Mouse (Mus musculus) CH12F3 (cell line): ENCODE measurements around the gene Prss27.
"Not testable (repeated sequence)": the region's sequence is repeated elsewhere in the genome, so short reads cannot be mapped to it uniquely, and the experiment has no call there.

ENCODE experiments used
- in situ Hi-C: fragments of 300-500 bp; cut with MboI; formaldehyde crosslinking; loops from 2 replicates; pipeline ENCODE4 v1.14.3; 2020; ENCODE audit warnings: low sequenced_read_pairs

Prss27 gene

DNA sequence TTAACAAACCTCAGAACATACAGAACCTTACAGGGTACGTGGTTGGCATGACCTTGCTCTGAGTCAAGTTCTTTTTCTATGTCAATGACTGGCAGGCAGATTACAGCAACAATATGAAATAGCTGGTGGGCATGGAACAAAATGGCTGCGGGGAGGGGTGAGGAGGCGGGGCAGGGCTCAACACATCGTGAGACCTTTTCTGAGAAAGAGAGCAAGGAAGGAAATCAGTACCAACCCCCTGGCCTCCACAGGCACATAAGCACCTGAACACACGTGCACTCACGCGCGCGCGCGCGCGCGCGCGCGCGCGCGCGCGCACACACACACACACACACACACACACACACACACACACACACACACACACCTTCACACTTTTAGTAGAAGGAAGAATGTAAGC lies 7.4 kb upstream of the Prss27 start:
- in situ Hi-C loops: no loop called here

DNA sequence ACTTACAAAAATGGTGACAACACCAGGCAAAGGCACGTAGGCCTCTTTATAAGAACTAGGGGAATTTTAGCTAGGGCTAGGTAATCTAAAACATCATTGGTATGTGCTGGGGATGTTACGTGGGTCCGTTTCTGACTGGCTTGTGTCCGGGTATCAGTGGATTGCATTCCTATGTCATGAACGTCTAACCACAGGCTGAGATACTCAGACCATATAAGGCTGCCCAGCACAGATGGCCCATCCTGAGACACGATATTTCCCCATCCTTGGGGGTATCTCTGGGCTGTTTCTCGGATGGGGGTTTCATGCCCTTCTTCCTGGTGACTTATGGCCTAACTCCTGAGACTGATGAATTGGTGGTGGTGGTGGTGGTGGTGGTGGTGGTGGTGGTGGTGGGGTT lies 2.9 kb upstream of the Prss27 start:
- in situ Hi-C loops: no loop called here

GRCm38 (mm10) chr17:24036954-24037353 lies 990 bp upstream of the Prss27 start:
- in situ Hi-C loops: no loop called here

- in situ Hi-C loops: no loop called here
Measured at GRCm38 (mm10) chr17:24037360-24037759, 584 bp upstream of the Prss27 start.

DNA sequence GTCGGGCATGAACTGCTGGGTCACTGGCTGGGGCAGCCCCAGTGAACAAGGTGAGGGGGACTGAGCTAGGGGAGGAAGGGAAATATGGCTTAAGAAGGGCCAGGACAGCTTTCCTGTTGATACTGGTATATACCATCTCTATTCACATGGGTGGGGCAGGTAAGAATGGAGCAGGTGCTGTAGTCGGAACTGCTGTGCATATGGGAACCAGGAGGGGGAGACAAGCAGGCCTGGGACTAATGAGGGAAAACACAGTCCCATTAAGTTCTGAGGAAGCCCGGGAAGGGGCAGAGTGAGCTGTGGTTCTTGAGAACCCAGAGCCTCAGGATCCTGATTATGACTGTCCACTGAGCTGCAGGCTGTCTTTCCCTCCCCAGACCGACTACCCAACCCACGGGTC lies 6.5 kb downstream of the Prss27 start:
- in situ Hi-C loops: no loop called here

DNA sequence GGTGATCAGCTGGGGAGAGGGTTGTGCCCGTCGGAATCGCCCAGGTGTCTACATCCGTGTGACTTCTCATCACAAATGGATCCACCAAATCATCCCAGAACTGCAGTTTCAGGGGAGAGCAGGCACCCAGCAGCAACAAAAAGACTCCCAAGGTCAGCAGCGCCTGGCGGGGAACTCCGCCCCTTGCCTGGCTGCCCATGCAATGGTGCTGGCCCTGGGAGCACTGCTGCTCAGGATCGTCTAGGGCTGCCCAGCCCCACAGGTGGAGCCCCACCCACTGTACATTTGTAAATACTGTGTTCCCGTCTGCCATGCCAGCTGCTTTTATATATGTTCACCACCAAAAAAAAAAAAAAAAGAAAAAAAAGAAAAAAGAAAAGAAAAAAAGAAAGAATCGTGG lies 7.7 kb downstream of the Prss27 start:
- in situ Hi-C loops: no loop called here

- in situ Hi-C loops: no loop called here
Measured at GRCm38 (mm10) chr17:24046026-24046425, 8.1 kb downstream of the Prss27 start.

DNA sequence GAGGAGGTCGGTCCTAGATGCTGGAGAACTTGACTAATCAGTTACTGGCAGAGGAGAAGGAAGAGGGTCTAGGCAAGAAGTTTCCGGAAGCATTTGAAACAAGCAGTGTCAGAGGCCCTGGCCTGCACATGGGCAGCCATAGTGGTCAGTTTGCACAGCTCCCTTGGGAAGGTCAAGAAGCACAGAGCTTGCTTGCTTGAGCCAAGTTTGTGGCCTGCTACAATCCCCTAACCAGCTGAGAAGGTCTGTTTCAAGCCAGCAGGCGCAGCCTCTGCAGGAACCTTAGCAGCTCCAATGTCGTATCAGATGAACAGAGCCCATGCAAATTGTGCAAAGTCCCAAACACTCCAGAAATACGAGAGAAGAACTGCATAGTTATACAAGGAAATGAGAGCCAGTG lies 10.1 kb downstream of the Prss27 start:
- in situ Hi-C loops: no loop called here

- in situ Hi-C loops: no loop called here
Measured at GRCm38 (mm10) chr17:24049008-24049407, 11.1 kb downstream of the Prss27 start.

DNA sequence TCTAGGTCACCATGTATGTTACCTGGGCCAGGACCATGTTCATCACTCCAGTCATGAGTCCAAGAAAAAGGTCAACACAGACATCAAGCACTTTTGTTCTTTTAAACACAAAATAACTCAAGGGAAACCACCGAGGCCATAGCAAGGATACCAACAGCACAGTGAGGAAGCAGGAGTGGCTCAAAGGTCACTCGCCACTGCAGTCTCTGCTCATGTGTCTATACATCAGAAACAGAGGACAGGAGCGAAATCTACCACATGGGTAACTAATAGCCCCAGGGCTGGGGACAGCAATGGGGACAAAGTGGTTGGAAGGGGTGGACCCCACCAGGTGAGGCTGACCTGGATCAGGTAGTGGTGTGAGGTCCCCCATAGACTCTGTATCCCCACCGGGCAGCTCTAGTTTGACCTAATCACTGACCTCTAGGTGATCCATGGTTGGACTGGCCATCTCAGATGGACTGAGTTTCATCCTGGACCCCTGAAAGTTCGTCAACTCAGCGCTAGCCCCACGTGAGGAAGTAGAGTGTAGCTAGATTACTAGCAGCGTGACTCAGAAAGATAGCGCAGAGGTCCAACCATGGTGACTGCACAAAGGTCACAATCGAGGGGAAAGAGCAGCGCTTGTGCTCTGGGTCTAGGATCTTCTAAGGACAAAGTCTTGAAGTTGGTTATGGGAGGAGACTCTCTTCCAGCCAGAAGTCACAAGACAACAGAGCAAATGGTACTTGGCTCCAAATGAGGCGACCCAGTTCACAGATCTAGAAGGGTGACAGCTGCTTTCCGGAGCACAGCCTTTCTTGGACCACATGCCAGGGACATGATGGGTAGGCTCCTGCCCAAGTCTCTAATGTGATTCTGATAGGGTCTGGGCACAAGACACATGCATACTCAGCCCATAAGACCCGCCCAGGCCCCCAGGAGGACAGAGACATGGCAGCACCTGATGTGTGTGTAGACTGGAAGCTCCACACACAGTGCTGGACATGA lies 19.0 kb downstream of the Prss27 start:
- in situ Hi-C loops: no loop called here

DNA sequence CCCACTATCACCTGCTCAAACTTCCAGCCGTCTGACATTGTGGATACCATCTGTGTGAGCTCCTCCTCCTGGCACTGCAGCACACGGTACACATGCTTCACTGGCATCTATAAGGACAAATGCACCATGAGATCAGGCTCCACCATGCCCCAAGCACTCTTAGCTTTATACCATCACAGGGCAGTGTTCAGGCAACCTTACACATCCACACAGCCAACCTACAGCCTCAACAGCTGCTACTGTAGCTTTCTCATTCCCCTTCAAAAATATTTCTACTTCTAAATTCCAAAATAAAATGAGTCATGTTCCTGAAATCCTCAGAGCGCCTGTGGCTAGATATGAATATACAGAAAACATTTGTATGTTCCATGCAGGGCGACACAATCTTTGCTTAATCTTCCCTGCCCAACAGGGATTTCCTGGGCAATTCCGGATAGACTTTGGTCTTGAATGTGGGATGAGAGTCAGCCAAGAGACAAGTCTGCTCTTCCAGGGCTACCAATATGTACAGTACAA lies 19.8 kb downstream of the Prss27 start:
- in situ Hi-C loops: no loop called here

- in situ Hi-C loops: no loop called here
Measured at GRCm38 (mm10) chr17:24062459-24063155, 24.7 kb downstream of the Prss27 start.

GRCm38 (mm10) chr17:24068271-24068670 lies 30.3 kb downstream of the Prss27 start:
- in situ Hi-C loops: no loop called here

DNA sequence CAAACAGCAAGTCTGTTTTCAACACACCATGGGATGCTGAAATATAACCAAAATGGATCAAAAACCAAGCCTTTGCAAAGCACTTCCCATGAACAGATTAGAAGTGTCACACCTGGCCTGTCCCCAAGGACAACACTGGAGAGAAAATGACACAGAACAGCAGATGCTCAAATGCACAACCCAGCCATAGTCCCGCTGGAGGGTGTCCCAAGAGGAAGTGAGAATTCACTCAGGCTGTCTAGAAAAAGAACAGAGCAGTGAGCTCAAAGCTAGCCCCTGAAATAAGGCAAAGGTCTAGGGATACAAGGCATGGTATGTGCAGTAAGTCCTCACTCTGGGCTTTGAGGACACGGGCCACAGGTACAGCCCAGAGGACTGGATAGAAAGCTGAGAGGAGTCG lies 31.6 kb downstream of the Prss27 start:
- in situ Hi-C loops: no loop called here

DNA sequence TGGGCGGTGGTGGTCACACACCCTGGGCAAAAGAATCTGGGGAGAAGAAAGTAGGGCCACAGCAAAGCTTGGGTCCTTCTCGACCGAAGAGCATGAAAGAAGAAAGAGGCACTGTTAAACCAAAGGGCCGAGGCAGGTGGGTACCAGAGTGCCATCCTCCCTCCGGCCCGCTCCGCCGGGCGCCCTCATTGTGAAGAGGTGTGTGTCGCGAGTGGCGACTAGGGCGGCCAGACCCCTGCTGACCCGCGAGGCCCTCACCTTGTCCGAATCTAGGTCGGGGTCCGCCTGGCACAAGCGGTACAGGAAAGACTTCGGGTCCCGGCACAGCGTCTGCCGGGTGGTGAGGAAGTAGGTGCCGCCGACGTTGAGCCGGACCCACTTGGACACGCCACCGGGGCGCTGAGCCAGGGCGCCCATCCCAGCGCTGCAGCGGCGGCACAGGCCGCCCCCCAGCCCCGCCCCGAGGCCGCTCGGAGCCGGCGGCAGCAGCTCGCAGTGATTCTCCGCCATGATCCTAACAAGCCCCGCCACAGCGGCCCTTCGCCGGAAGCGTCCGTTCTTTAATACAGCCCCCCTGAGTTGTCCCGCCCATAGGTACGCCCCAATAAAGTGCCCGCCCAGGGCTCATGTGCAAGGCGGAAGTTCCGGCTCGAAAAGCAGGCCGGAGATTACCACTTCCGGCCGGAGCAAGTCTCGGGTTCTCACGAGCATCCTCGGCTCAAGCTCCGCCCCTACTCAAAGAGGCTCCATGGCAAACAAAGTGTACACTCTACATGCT lies 35.2 kb downstream of the Prss27 start, which contains the start of gene Kctd5:
Gene Kctd5 (minus strand): TSS at position 567 of the 778 bp plus-strand sequence.
- in situ Hi-C loops: no loop called here

DNA sequence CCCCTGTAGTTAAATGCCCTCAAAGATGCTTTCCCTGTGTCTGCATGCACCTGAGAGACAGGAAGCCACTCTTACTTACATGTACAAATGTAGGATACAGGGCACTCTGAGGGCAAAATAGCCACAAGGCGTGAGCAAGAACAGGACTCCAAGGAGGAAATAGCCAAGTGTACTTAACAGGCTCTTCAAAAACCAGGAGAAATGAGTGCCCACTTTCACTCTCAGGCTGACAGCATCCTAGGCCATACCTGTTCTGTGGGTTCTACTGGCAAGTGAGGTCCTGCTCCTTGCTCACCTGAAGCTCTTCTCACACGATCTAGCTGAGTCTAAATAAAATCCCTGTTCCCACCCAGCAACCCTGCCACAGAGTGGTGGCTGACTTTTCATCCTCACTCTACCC lies 39.2 kb downstream of the Prss27 start:
- in situ Hi-C loops: no loop called here

DNA sequence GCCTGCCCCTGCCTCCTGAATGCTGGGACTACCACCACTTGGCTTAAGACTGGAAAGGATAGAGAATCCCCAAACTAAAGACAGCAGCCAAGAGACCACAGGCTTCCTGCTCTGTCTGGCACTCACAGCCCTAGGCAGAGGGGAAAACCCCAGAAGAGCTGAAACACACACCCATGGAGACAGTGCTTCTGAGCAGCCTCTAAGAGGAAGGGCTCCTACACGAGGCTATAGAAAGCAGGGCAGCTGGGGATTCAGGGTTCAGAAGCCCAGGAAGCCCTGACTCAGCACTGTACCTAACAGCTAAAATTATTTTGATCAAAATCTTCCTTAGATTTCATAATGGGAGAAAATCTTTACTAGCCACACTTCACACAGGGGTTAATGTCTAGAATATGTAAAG lies 46.6 kb downstream of the Prss27 start:
- in situ Hi-C loops: no loop called here

GRCm38 (mm10) chr17:24086399-24086798 lies 48.5 kb downstream of the Prss27 start:
- in situ Hi-C loops: not testable (repeated sequence)

GRCm38 (mm10) chr17:24090575-24090974 lies 52.6 kb downstream of the Prss27 start:
- in situ Hi-C loops: no loop called here
